Mouse (Mus musculus) embryo, embryonic 10 days (tissue): ENCODE data around the gene Ninj2.

Source experiments
- DNase-seq: peaks from one replicate; pipeline ENCODE4 v3.0.0-alpha.2; 2015; ENCODE audit warnings: low spot score

Gene Ninj2

DNA sequence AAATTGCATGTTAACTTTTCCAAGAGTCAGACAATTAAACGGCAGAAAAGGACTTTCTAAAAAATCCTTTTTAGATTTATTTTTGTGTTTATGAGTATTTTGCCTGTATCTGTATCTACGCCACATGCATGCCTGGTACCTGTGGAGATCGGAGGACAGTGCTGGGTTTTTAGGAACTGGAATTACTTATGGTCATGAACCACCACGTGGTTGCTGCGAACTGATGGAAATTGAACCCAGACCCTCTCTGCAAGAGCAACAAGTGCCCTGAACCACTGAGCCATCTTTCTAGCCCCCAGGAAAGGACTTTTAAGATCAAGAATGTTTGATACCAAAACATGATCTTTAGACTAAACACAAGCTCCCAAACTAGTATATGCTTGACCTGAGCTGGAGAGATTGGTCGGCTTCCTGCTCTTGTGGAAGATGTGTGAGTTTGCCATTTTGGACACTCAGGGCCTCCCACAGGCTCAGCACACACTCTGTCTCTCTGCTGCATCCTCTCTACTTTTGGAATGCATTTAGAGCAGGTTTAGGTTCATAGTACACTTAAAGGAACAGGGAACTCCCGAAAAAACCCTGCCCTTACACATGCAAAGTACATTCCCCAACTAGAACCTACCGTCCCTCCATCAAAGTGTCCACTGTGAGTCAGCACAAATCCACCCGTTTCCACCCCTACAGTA is 1.1 kb downstream of the Ninj2 start:
- no peak for DNase-seq

DNA sequence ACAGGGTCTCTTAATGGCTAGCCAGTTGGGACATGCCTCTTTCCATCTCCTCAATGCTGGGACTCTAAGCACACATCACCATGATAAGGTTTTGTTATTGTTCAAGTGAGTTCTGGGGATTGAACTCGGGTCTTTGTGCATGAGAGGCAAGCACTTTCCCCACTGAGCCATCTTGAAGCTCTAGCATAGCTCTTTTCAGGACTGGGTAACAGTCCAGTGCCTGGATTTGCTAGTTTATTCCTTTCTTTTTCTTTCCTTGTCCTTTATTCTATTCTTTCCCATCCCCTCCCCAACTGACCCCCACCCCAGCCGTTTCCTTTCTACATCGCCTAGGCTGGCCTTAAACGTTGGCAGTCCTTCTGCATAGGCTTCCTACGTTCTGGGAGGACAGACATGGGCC is 1.9 kb downstream of the Ninj2 start:
- no peak for DNase-seq

DNA sequence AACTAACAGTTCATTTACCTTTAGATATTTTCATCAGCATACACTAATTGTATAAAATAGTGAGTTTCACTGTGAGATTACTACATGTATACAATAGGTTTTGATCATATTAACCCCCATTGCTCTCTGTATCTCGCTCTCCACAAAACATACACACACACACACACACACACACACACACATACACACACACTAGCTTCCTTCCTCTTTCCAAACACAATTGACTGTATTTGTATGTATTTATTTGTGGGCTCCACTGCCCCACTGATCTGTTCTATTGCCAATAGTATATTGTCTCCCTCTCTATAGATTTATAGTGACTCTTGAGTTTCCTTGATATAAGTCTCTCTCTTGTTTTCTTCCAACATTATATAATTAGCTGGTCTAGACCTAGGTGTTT is 2.4 kb downstream of the Ninj2 start:
- no peak for DNase-seq

DNA sequence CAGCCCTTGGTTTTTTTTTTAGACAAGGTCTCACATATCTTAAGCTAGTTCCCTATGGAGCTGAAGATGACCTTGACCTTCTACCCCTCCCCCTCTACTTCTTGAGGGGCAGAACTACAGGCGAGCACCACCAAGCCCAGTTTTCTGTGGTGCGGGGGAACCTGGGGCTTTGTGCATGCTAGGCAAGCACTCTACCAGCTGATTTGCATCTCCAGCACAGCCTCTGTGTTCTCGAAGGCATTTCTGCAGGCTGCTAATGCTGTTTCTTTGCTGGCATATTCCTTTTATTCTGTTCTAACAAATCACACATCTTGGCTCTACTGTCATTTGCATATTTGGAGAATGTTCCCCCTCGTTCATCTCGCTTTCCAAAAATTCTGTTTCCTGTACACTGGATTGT is 6.2 kb downstream of the Ninj2 start:
- no peak for DNase-seq

DNA sequence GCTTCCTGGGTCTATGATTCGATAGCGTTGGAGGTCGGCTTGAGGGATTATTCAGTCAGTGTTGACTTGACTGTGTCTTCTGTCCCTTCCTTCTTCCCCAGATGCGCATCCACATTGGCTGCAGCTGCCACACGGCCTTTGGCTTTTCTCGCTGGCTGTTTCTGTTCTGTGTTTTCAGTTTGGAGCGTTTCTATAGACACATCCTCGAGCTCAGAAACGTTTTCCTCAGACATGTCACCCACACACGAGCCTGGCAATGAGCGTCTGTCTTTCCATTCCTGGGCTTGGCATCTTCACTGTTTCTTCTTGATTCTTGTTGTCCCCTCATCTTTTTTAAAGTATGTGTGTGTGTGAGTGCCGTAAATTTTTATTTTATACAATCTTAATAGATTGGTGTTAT is 8.1 kb downstream of the Ninj2 start:
- DNase-seq: no peak

DNA sequence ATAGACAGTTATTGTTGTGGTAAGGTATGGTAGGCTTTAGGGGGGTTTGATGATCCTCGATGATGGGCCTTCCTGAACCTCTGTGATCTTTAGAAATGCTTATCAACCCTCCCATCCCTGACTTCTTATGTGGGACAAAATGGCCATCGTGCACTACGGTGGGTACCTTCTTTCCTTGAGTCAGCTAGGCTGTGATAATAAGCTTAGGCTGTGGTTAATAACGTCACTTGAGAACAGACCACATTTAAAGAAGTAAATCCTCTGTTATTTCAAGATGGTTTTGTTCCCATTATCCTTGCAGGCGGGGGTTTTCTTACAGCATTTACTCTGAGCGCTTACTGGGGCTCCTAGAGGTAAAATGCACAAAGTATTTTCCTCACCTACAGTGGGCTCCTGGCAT is 8.8 kb downstream of the Ninj2 start:
- DNase-seq: no peak

DNA sequence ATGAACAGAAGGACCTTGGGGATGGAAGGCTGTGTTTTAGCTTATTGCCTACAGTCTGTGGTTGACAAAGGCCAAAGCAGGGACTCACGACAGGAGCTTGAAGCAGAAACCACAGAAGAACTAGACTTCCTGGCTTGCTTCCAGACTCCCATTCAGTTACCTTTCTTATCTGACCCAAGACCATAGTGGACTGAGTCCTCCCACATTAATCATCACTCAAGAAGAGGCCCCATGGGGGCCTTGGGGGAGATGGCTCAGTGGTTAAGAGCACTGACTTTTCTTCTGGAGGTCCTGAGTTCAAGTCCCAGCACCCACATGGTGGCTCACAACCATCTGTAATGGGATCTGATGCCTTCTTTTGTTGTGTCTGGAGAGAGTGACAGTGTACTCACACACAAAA is 10.0 kb downstream of the Ninj2 start:
- no peak for DNase-seq

DNA sequence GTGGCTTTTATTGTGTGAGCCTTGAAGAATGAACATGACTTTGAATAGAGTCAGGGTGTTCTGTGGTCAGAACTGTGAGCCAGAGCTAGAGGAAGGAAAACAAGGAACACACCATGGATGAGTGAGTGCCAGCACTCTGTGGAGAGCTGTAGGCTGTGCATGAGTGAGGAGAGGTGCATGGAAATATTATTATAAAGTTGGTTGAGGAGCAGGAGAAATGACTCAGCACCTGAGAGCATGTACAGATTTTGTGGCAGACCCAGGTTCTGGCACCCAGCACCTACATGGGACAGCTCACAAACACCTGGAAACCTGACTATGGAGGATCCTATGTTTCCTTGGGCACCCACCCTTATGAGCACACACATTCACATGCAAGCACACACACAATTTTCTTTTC is 11.9 kb downstream of the Ninj2 start:
- no peak for DNase-seq

DNA sequence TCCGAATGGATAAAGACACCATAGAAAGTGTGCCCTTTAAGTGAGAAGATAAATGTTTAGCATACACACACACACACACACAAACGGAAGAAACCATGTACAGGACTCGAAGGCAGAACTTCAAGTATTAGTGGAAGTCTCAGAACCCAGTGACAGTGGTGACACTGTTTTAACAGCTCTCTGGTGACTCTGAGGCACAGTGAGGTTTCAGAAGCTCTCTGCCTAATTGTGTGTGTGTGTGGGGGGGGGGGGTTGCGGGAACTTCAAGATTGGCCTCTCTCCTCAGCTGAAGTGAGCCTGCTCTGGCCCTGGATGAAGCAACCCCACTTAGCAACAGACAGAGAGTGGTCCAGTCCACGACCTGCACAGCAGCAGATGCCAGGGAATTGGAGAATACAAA is 14.4 kb downstream of the Ninj2 start:
- DNase-seq: no peak

DNA sequence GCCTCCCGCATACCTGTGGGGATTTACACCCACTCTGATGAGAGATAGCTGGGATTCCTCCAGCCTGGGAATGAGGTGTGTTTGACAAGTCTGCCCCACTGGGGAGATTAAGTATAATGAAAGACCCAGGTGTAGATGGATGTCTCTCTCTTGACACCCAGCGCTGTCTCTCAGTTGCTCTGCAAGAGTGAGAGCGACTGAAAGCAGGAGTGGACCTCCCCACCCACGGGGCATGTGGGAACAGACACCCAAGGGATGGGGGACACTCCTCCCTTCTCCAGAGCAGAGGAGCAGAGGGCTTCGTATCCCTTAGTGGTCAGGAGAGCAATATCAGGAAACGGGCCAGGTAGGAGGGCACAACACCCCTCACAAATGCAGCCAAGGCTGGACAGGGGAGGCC is 14.9 kb downstream of the Ninj2 start:
- DNase-seq: no peak

DNA sequence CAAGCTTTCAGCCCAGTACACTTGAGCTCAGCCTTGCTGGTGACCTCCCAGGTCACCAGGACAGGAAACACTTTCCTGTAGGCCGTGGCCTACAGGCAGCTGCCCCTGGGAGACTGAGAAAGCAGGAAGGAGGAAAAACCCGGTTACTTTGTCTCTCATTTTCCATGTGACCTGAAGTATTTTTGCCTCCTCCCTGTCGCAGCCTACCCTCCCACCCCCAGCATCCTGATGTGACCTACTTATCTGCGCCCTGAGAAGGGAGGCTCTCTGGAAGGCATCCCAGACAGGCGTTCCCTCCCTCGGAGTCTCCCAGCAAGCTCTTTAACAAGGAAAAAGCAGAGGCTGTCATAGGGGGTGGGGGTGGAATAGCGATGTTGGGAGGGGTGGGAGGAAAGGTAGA is 16.0 kb downstream of the Ninj2 start:
- DNase-seq: peak; percentile 8

DNA sequence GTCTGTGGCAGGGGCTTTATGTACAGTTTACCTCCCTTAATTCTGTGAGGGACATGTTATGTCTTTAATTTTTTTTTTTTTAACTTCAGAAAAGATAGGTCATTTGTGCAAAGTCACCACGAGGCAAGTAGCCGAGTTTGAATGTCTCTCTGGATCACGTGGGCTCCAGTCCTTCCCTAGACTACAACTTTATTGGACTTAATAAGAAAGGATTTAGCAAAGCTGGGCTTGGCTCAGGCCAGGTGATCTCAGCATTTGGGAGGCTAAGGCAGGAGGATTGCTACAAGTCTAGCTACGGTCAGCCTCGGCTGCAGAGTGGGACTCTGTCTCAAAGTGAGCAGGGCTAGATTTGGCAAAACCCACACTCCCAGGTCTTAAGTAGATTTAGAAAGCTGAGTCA is 16.8 kb downstream of the Ninj2 start:
- DNase-seq: no peak

DNA sequence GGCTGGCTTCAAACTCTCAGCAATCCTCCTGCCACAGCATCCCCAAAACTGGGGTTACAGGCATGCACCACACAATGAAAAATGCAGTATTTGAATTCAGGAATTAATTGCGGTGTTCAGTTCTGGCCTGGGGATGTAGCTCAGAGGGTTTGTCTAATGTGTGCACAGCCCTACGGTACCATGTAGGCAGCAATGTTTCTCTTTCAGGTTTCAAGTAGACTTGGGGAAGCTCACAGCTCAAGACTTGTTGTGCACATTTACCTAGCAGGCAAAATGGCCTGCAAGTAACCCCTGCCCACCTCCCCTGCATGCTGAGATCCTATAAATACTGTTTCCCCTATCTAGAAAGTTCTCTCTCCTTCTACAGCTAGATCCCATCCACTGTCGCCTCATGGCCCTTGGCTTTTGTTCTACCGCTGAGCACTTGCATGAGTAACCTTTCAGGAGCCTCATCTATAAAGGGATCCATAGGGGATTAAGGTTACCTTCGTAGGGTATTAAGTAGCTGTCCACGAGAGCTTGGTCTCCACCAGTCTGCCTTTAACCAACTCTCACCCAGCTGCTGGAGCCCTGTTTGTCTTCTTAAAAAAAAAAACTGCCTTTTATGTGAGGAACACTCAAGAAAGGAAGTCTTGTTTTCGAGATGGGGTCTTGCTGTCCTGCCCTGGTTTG is 17.7 kb downstream of the Ninj2 start:
- no peak for DNase-seq

DNA sequence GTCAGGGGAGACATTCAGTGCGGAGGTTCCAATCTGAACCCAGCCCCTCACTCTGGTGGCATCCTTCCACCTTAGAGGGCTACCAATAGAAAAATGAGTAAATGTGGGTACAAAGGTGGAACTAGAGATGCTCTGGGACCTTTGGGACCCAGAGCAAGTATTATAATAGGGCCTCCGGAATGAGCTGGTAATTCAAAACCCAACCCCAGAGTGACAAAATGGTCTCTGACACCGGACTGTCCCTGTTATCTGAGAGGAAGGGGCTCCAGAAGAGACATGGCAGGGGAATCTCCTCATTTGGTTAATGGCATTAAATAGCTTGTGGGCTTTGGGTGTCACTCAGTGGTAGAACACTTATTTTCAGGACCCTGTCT is 18.2 kb downstream of the Ninj2 start:
- DNase-seq: no peak

DNA sequence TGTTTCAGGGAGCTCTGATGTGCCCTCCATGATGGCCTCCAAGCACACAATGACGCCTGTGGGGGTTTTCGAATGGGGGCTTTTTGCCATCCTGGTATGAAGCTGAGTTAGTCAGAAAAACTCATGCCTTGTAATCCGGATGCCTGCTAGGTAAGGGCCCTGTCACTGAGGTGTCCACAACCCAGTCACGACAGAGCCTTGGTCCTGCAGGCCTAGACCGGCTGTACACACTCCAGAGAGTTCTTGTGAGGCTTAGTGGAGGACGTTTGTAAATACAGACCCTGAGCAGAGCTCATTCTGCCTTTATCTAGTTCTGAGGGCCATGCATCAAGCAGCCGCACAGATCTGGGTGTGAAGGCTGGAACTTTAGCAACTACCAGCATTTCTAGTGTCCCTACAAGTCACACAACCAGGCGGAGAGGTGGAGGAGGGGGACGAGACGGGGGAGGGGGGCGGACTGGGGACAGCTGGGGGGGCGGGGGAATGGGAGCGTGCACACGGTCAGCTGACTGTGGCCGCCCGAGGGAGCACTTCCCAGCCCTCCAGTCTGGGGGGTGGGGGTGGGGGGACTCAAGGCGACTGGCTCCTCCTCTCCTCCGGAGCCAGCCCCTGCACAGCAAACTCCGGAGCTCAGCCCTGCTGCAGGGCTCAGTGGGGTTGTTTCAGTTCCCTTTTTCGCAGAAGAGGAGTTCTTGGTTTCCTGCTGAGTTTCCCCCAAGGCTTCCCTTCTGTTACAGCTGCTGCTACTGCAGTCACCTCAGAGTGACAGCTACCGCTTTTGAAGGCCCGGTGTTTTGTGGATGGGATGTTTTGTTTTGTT is 19.0 kb downstream of the Ninj2 start:
- peak; percentile 74 for DNase-seq

DNA sequence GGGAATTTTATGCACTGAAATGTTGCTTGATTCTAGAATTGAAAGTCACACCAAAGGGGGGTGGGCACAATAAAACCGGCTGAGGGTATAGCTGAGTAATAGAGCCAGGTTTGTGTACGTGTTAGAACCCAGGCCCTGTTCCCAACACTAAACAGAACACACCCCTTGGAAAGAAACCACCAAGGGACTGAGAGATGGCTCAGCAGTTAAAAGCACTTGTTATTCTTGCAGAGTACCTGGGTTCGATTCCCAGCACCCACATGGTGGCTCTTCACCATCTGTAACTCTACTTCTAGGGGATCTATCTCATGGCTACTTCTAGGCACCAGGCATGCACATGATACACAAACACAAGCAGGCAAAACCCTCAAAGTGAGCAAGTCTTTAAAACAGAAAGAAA is 20.7 kb downstream of the Ninj2 start:
- DNase-seq: no peak

DNA sequence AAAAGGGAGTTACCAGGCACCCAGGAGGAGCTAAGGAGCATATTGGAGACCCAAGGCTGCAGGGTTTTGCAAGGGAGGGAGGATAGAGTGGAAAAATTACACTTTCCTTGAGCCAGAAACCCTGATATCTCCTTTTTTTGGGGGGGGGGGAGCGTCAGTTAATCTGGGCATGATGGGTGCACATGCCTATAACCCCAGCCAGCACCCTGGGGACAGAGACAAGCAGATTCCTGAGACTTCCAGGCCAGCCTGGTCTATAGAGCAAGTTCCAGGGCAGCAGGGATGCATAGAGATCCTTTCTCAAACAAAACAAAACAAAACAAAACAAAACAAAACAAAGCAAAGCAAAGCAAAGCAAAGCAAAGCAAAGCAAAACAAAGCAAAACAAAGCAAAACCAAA is 21.1 kb downstream of the Ninj2 start:
- DNase-seq: no peak

DNA sequence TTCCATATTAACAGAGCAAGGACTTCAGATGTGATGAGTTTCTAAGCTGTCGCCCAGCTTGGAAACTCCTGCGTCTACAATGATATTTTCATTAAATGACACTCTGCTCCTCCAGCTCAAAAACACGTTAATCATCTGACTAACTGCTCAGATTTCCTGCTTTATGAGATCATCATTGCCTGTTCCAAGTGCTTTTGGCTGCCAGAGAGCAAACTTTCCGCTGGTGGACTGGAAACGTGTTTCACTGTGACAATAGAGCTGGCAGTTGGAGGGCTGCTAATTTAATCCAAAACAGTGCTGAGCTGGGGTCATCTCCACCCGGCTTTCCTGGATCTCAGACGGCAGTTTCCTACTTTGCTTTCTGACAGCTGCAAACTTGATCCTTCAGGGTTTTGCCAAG is 21.5 kb downstream of the Ninj2 start:
- no peak for DNase-seq

DNA sequence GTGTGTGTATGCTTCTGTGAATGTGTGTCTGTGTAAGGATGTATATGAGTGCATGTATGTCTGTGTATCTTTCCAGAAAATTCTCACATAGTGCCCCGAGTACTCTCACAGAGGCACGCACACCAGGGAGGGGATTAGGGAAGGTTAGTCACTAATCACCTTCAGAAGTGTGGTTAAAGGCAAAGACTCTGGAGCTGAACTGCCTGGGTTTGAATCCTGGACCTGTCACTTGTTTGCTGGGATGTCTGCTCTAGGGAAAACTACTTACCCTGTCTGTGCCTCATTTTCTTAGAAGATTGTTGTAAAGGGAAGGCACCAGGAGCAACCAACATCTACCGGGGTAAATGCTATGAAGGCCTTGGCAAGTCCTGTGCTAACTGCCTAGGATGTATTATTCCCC is 22.3 kb downstream of the Ninj2 start:
- DNase-seq: no peak

DNA sequence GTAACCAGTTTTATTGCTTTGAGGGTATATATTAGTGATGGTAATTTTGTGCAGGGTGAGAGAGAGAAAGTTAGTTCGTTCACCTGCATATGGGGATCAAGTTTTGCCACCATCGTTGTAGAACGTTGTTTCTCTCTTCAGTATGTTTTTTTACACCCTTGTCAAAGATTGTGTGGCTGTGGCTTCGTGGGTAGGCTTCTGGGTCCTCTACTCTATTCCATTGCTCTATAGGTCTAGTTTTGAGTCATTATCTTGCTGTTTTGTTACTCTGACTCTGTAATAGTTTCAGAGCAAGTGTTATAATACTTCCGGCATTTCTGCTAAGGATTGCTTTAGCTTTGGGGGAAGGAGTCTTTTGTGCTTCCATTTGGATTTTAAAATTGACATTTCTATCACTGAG is 26.7 kb downstream of the Ninj2 start:
- DNase-seq: no peak

DNA sequence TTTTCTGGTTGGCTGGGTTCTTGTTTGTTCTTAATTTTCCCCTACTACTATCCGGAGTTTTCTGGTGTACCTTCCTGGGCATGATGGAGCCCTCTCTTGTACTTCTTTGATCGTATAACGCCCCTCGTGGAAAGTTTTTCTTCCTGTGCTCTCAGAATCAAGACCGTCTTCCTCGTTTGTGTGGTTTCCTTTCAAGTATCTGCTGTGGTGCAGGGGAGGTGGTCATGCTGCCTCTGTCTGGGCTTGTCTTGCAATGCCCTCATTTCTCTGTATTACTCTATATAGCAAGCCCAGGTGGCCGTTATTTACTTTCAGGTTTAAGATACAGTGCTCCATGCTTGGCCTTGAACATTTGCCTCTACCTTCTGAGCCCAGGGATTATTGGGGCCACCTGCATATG is 31.5 kb downstream of the Ninj2 start:
- DNase-seq: no peak

DNA sequence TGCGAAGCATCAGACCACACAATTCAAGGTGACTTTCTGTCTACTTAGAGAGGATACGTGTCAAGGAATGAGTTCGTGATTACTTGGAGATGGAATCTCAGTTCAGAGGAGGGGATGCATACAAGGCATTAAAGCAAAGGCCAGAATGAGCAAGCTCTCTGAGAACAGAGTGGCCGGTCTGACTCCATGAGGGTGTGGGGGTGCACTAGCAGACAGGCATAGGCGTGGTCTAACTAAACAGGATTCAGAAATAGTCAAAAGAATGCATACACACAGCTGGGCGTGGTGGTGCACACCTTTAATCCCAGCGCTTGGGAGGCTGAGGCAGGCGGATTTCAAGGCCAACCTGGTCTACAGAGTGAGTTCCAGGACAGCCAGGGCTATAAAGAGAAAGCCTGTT is 33.3 kb downstream of the Ninj2 start:
- no peak for DNase-seq

DNA sequence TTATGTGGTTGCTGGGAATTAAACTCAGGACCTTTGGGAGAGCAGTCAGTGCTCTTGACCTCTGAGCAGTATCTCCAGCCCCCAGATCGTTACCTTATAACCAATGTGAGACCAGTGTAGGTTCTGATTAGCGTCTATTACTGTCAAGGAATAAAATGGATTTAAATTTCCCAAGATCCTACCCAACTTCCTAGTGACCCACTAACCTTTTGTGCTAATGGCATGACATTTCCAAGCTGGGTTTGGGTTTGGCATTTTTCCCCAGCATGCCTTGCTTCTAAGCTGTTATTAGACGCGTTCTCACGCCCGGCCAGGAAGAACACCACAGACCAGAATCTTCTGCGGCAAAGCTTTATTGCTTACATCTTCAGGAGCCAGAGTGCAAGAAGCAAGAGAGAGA is 34.2 kb downstream of the Ninj2 start:
- no peak for DNase-seq

DNA sequence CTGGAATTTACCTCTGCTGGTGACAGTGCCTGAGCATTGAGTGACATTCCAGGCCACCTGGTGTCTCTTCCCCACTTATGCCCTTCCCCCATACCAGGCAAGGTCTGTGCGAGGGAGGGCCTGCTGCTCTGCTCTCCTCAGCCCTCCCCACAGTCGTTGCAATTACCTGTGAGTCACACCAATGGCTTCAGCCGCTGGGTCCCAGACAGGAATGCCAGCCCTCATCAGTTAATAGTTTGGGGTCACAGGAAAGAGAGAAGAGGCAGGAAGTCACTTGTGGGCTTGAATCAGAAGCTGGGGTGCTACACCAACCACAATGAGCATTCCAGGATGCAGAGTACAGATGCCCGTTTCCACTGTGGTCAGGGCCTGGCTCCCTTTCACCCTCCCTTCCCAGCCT is 41.6 kb downstream of the Ninj2 start:
- no peak for DNase-seq
